Mouse (Mus musculus) MEL (cell line): ENCODE results near the gene Reg4. TPM values are rescaled to one million over a fixed set of nuclear protein-coding genes. Genes with fewer than 3 reads are reported as not detected.

Source experiments
- DNase-seq: peaks from one replicate; pipeline ENCODE4 v3.0.0; 2011; ENCODE audit warnings: low read depth, low spot score
- H3K27ac ChIP-seq: 2 replicates; pipeline ENCODE4 v1.5.1; 2012; ENCODE audit warnings: low read depth, mild to moderate bottlenecking, control low read depth, low read length, moderate library complexity; ENCODE audit not compliant: control insufficient read depth
- H3K27me3 ChIP-seq, 2 experiments: fragments of 150-350 bp in 1 of 2; sonication (generic) in 1 of 2; 2 replicates each; pipeline ENCODE4 v1.6.1; 2012; ENCODE audit warnings: low read length in 2 of 2, mild to moderate bottlenecking in 2 of 2, improper control_type of control experiment in 1 of 2, moderate library complexity in 1 of 2; ENCODE audit not compliant: insufficient read depth in 2 of 2, control insufficient read depth in 1 of 2
- H3K36me3 ChIP-seq, 2 experiments: 2 replicates each; pipeline ENCODE4 v1.6.1; 2012 to 2014; ENCODE audit warnings: low read length in 2 of 2, improper control_type of control experiment in 1 of 2, inconsistent platforms in 1 of 2, mild to moderate bottlenecking in 1 of 2; ENCODE audit not compliant: insufficient read depth in 2 of 2, control insufficient read depth in 1 of 2
- H3K4me1 ChIP-seq, 2 experiments: fragments of 150-350 bp in 1 of 2; sonication (generic) in 1 of 2; 2 replicates each; pipeline ENCODE4 v1.6.1; 2012; ENCODE audit warnings: low read length in 2 of 2, improper control_type of control experiment in 1 of 2, mild to moderate bottlenecking in 1 of 2; ENCODE audit not compliant: insufficient read depth in 2 of 2, control insufficient read depth in 1 of 2
- H3K4me3 ChIP-seq, 2 experiments: fragments of 150-350 bp in 1 of 2; sonication (generic) in 1 of 2; 2 replicates each; pipeline ENCODE4 v1.5.1; 2012; ENCODE audit warnings: low read depth in 2 of 2, low read length in 2 of 2, mild to moderate bottlenecking in 2 of 2, moderate library complexity in 2 of 2, control low read depth in 1 of 2, improper control_type of control experiment in 1 of 2; ENCODE audit not compliant: control insufficient read depth in 1 of 2, insufficient read depth in 1 of 2
- H3K79me2 ChIP-seq: 2 replicates; pipeline ENCODE4 v1.6.1; 2012; ENCODE audit warnings: mild to moderate bottlenecking, low read length, moderate library complexity; ENCODE audit not compliant: control insufficient read depth, poor library complexity, insufficient read depth
- H3K9ac ChIP-seq: 2 replicates; pipeline ENCODE4 v1.6.1; 2012; ENCODE audit warnings: low read depth, mild to moderate bottlenecking, control low read depth, low read length, moderate library complexity; ENCODE audit not compliant: control insufficient read depth, poor library complexity, severe bottlenecking
- H3K9me3 ChIP-seq: fragments of 150-350 bp; sonication (generic); replicated peaks from 2 replicates; pipeline ENCODE4 v1.6.1; 2012; ENCODE audit warnings: mild to moderate bottlenecking, low read length, improper control_type of control experiment, moderate library complexity; ENCODE audit not compliant: insufficient read depth
- CHD2 ChIP-seq: IDR thresholded peaks from 2 replicates; pipeline ENCODE4 v1.6.1; 2011; ENCODE audit warnings: low read length, improper control_type of control experiment
- E2F4 ChIP-seq: IDR thresholded peaks from 2 replicates; pipeline ENCODE4 v1.6.1; 2011; ENCODE audit warnings: low read depth, low read length, improper control_type of control experiment, borderline replicate concordance
- ETS1 ChIP-seq: IDR thresholded peaks from 2 replicates; pipeline ENCODE4 v1.6.1; 2012; ENCODE audit warnings: low read depth, mild to moderate bottlenecking, inconsistent platforms, low read length, improper control_type of control experiment, moderate library complexity
- GABPA ChIP-seq: IDR thresholded peaks from 2 replicates; pipeline ENCODE4 v1.6.1; 2012; ENCODE audit warnings: low read depth, mild to moderate bottlenecking, inconsistent platforms, low read length, improper control_type of control experiment, moderate library complexity
- JUND ChIP-seq: IDR thresholded peaks from 2 replicates; pipeline ENCODE4 v1.6.1; 2011; ENCODE audit warnings: low read depth, mild to moderate bottlenecking, improper control_type of control experiment, low read length
- MAX ChIP-seq: IDR thresholded peaks from 2 replicates; pipeline ENCODE4 v1.6.1; 2011; ENCODE audit warnings: low read length, improper control_type of control experiment
- MEF2A ChIP-seq: IDR thresholded peaks from 2 replicates; pipeline ENCODE4 v1.6.1; 2014; ENCODE audit warnings: low read depth, mild to moderate bottlenecking, inconsistent platforms, low read length, improper control_type of control experiment; ENCODE audit not compliant: poor library complexity, insufficient replicate concordance, severe bottlenecking; ENCODE audit errors: extremely low read depth
- MXI1 ChIP-seq: IDR thresholded peaks from 2 replicates; pipeline ENCODE4 v1.6.1; 2011; ENCODE audit warnings: mild to moderate bottlenecking, low read depth, low read length, improper control_type of control experiment
- MYC ChIP-seq: IDR thresholded peaks from 2 replicates; pipeline ENCODE4 v1.6.1; 2011; ENCODE audit warnings: low read depth, mild to moderate bottlenecking, low read length, improper control_type of control experiment, moderate library complexity
- NELFE ChIP-seq: IDR thresholded peaks from 2 replicates; pipeline ENCODE4 v1.6.1; 2011; ENCODE audit warnings: low read depth, low read length, improper control_type of control experiment
- NRF1 ChIP-seq: IDR thresholded peaks from 2 replicates; pipeline ENCODE4 v1.6.1; 2014; ENCODE audit warnings: low read depth, mild to moderate bottlenecking, inconsistent platforms, low read length, improper control_type of control experiment, moderate library complexity; ENCODE audit not compliant: poor library complexity, insufficient read depth, severe bottlenecking
- POLR2A ChIP-seq, 2 experiments: IDR thresholded peaks; 2 replicates each; pipeline ENCODE4 v1.6.1; 2011 to 2012; ENCODE audit warnings: low read length in 2 of 2, mild to moderate bottlenecking in 2 of 2, control low read depth in 1 of 2, improper control_type of control experiment in 1 of 2, low read depth in 1 of 2, moderate library complexity in 1 of 2; ENCODE audit not compliant: control insufficient read depth in 1 of 2, insufficient read depth in 1 of 2, poor library complexity in 1 of 2
- POLR2AphosphoS2 ChIP-seq: IDR thresholded peaks from 2 replicates; pipeline ENCODE4 v1.6.1; 2011; ENCODE audit warnings: low read length, improper control_type of control experiment
- RAD21 ChIP-seq: IDR thresholded peaks from 2 replicates; pipeline ENCODE4 v1.6.1; 2011; ENCODE audit warnings: mild to moderate bottlenecking, low read depth, low read length, improper control_type of control experiment
- RCOR1 ChIP-seq: IDR thresholded peaks from 2 replicates; pipeline ENCODE4 v1.6.1; 2012; ENCODE audit warnings: low read depth, mild to moderate bottlenecking, inconsistent platforms, low read length, improper control_type of control experiment
- SIN3A ChIP-seq: IDR thresholded peaks from 2 replicates; pipeline ENCODE4 v1.6.1; 2012; ENCODE audit warnings: low read length, improper control_type of control experiment, inconsistent platforms
- SMC3 ChIP-seq: IDR thresholded peaks from 2 replicates; pipeline ENCODE4 v1.6.1; 2011; ENCODE audit warnings: low read depth, low read length, improper control_type of control experiment
- TBP ChIP-seq: IDR thresholded peaks from 2 replicates; pipeline ENCODE4 v1.8.0; 2011; ENCODE audit warnings: low read depth, low read length, improper control_type of control experiment
- TCF12 ChIP-seq: IDR thresholded peaks from 2 replicates; pipeline ENCODE4 v1.6.1; 2014; ENCODE audit warnings: low read depth, mild to moderate bottlenecking, inconsistent platforms, low read length, improper control_type of control experiment, moderate library complexity
- UBTF ChIP-seq: IDR thresholded peaks from 2 replicates; pipeline ENCODE4 v1.6.1; 2012; ENCODE audit warnings: low read depth, mild to moderate bottlenecking, inconsistent platforms, low read length, improper control_type of control experiment, moderate library complexity, borderline replicate concordance; ENCODE audit not compliant: insufficient read depth
- USF2 ChIP-seq, 2 experiments: IDR thresholded peaks; 2 replicates each; pipeline ENCODE4 v1.6.1; 2011 to 2012; ENCODE audit warnings: improper control_type of control experiment in 2 of 2, low read length in 2 of 2, borderline replicate concordance in 1 of 2, inconsistent platforms in 1 of 2, low read depth in 1 of 2, mild to moderate bottlenecking in 1 of 2; ENCODE audit not compliant: insufficient read depth in 1 of 2
- ZKSCAN1 ChIP-seq: IDR thresholded peaks from 2 replicates; pipeline ENCODE4 v1.6.1; 2012; ENCODE audit warnings: low read depth, mild to moderate bottlenecking, inconsistent platforms, low read length, improper control_type of control experiment, moderate library complexity
- ZMIZ1 ChIP-seq: IDR thresholded peaks from 2 replicates; pipeline ENCODE4 v1.6.1; 2012; ENCODE audit warnings: low read depth, mild to moderate bottlenecking, inconsistent platforms, low read length, improper control_type of control experiment, moderate library complexity
- ZNF384 ChIP-seq: IDR thresholded peaks from 2 replicates; pipeline ENCODE4 v1.6.1; 2012; ENCODE audit warnings: low read depth, mild to moderate bottlenecking, inconsistent platforms, low read length, improper control_type of control experiment
- polyA plus RNA-seq, 2 experiments: library from polyadenylated mRNA; stranded (reverse) in 1 of 2; unstranded in 1 of 2; fragments of >175 nt in 1 of 2; fragments of >200 nt in 1 of 2; gene quantifications; 2 replicates each; pipeline versions ENCODE4 v1.2.1 to v1.2.4; 2012; ENCODE audit warnings: low replicate concordance in 2 of 2, low read depth in 1 of 2; ENCODE audit not compliant: insufficient read length in 2 of 2, insufficient read depth in 1 of 2, missing spikeins in 1 of 2
- total RNA-seq: library from RNA; depleted of rRNA; stranded (reverse); fragments of 300-350 nt; gene quantifications from 2 replicates; pipeline ENCODE4 v1.2.3, GENCODE M21; 2012

Gene Reg4
- total and polyA plus RNA-seq, 3 experiments, result not detected

- Histone ChIP-seq H3K79me2 (no peaks in the 10 kb centered on the region), H3K4me3 (no peak overlapping the region), H3K4me1 (peaks cover 0 to 5% of the 10 kb centered on the region in 2 experiments; a peak in 2 of 4 replicates), H3K9me3 (no peaks in the 10 kb centered on the region), H3K27me3 (peaks cover 1 to 2% of the 10 kb centered on the region in 2 experiments; a peak in 2 of 4 replicates)
- TF ChIP-seq POLR2AphosphoS2, result no peak
- TF ChIP-seq MXI1, result no peak
- no peak for TF ChIP-seq ETS1
- TF ChIP-seq, all 39 proteins: peak for 0
- Histone ChIP-seq H3K9ac (no peak overlapping the region), H3K27ac (no peak overlapping the region), H3K36me3 (peaks cover 0 to 8% of the 10 kb centered on the region in 2 experiments; a peak in 2 of 4 replicates)
- no peak for DNase-seq
These were observed 5.7 kb upstream of the Reg4 start for GRCm38 (mm10) chr3:98216296-98216695.

DNA sequence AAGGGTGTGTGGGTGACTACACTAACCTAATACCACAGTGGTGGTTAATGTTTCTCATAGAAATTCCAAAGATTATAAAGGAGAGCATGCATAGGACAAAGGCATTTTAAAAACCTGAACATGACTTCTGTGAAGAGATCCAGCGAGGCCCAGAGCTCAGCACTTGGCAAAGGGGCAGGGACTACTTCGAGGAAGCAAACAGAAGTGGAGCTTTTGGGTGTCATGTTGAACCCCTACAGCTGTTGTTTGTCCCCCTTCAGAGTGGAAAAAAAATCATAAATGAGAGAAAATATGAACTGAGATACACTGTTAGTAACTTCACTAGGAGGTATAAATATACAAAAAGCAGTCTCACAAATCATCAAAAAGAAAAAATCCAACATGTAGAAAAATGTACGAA, 1.3 kb downstream of the Reg4 start:
- Histone ChIP-seq H3K9ac (no peak overlapping the region), H3K9me3 (no peaks in the 10 kb centered on the region), H3K27me3 (peaks cover 0 to 1% of the 10 kb centered on the region in 2 experiments; a peak in 1 of 4 replicates), H3K4me1 (peaks cover 0 to 5% of the 10 kb centered on the region in 2 experiments; a peak in 1 of 4 replicates), H3K4me3 (no peak overlapping the region), H3K79me2 (no peaks in the 10 kb centered on the region), H3K27ac (no peak overlapping the region), H3K36me3 (no peaks in the 10 kb centered on the region)
- TF ChIP-seq ZKSCAN1 (no peak), UBTF (no peak), USF2 (IDR thresholded peaks at IDR 0.05; ENCODE audit: borderline replicate concordance in 1 of 2, insufficient read depth in 1 of 2, low read depth in 1 of 2, low read length in 2 of 2) (no peak), GABPA (no peak), POLR2A (IDR thresholded peaks at IDR 0.05; ENCODE audit: control insufficient read depth in 1 of 2, insufficient read depth in 1 of 2, low read depth in 1 of 2, low read length in 2 of 2, poor library complexity in 1 of 2) (no peak), RAD21 (no peak), NELFE (no peak), MEF2A (no peak)
- no peak for DNase-seq

- Histone ChIP-seq H3K4me3 (no peak overlapping the region), H3K79me2 (no peaks in the 10 kb centered on the region), H3K4me1 (peaks cover 0 to 5% of the 10 kb centered on the region in 2 experiments; a peak in 1 of 4 replicates), H3K9ac (no peak overlapping the region), H3K27ac (no peak overlapping the region), H3K9me3 (no peaks in the 10 kb centered on the region), H3K27me3 (peaks cover 0 to 1% of the 10 kb centered on the region in 2 experiments; a peak in 1 of 4 replicates), H3K36me3 (no peaks in the 10 kb centered on the region)
- DNase-seq, result peak; percentile 61
- TF ChIP-seq TCF12, result no peak
- peak; percentile 99 for TF ChIP-seq SMC3
- no peak for TF ChIP-seq JUND
- TF ChIP-seq MXI1, result no peak
- TF ChIP-seq CHD2, result no peak
- TF ChIP-seq TBP, result no peak
- TF ChIP-seq RAD21, result peak; percentile 91
- no peak for TF ChIP-seq MYC
- no peak for TF ChIP-seq ETS1
- no peak for TF ChIP-seq ZMIZ1
- no peak for TF ChIP-seq MAX
- TF ChIP-seq RCOR1, result no peak
- TF ChIP-seq E2F4, result no peak
- no peak for TF ChIP-seq NRF1
- peak; percentile 28; the same call in 1 of the 2 replicates for TF ChIP-seq SIN3A
- no peak for TF ChIP-seq USF2 (IDR thresholded peaks at IDR 0.05; ENCODE audit: borderline replicate concordance in 1 of 2, insufficient read depth in 1 of 2, low read depth in 1 of 2, low read length in 2 of 2)
- peak; percentile 86 for TF ChIP-seq ZNF384
These were observed 2.0 kb downstream of the Reg4 start for GRCm38 (mm10) chr3:98223783-98224580.
